Mouse (Mus musculus): ENCODE measurements around the gene Hhipl2. TPM values are rescaled to one million over a fixed set of nuclear protein-coding genes. Genes with fewer than 3 reads are reported as not detected.

Gene Hhipl2
- polyA plus RNA-seq (2014; fragmentation: Illumina TruSeq; extraction: RNeasy Lipid Tissue Mini Kit (QIAGEN cat#74804); ENCODE audit: low read depth, low replicate concordance), result 0.37 TPM

DNA sequence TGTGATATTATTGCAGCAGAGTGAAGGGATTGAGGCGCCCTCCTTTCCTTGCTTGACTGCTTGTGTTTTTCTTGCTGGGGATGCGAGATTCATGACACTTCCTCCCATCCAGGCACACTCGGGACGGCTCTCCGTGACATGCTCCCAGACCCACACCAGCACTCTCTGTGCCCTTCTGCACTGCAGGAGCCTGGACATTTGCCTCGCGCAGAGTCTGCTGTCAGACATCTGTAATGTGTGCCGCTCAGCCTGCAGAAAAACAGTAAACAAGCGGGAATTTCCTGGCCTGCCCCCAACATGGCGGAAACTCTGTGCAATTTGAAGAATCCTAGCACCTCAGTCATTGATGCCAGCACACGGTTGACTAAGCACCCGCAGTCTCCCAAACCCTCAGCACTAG, at the start of gene Hhipl2:
Gene Hhipl2, plus strand, starts transcription at position 343 of the 400 bp plus-strand sequence.

DNA sequence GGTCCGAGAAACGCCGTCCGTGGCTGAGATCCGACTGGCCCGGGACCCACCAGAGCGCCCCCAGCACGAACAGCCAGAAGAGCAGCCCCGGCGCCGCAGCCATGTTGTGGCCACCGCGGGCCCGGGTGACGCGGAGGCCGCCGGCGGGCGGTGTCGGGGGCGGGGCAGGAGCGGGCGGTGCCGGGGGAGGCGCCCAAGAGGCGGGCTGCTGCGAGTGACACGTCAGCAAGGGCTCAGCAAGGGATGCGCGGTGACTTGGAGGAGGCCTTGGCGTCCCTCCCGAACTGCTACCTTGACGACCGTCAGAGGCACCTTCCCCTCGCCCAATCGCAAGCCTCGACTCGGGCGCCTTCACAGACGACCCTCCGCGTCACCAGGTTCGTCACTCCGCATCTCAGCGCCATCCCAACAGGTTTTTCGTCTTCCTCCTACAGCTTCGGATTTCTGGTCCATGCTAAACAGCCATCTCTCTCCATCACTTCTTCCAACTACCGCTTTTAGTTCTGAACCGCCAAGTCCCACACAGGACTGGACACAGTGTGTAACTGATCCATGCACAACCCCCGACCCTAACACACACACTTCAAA, 48.5 kb upstream of the Hhipl2 start, which contains the start of gene Mia3:
Gene Mia3, minus strand, starts transcription at position 127 of the 588 bp plus-strand sequence.

DNA sequence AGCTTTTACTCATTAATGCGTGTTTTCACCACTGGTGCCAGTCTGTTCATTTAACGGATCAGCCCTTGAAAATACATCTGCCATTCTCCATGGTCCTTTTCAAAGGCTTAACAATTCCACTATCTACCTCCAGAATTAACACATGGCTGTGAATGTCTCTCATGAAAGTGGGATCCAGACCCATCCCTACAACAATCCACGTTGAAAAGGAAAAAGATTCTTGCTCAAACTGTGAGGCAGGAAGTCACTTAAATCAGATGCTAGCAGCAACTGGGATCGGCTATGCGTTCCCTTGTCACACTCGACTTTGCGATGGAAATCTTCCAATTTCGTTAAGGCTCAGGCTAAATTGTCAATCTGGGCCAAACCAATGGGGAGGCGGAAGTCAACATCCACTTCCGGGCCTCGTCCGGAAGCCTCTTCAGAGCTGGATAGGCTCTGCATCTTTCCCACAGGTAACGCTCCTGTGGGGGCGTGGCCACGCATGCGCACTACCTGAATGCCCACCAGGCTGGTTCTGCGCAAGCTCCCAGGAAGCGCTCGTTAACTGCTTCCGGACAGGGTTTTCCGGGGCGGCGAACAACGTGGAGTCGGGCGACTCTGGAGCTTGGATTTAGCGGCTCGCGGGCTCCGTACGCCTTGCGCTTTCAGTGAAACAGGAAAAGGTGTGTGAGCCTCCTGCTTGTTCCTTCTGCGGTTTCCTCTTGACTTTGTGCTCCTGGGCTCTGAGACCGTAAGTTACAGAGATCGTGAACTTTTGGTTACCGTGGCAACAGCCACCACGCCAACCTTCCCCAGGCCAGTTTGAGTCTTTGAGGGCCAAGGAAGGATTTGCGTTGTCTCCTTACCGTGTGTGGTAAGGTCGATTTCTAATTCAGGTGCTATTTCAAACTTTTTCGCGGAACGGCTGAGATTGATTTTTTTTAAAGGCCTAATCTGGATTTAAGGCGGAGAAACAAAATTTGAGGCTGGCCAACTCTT, 29.3 kb upstream of the Hhipl2 start, which contains the start of gene Taf1a:
Gene Taf1a, plus strand, starts transcription at position 556 of the 981 bp plus-strand sequence.

Other genes starting within 250 kb of the Hhipl2 start
- gene Disp1, start 196.7 kb upstream of the Hhipl2 start, polyA plus RNA-seq (2014; fragmentation: Illumina TruSeq; extraction: RNeasy Lipid Tissue Mini Kit (QIAGEN cat#74804); ENCODE audit: low read depth, low replicate concordance), result 6.0 TPM
- 44.6 TPM for gene Aida, start 121.6 kb upstream of the Hhipl2 start, polyA plus RNA-seq (2014; fragmentation: Illumina TruSeq; extraction: RNeasy Lipid Tissue Mini Kit (QIAGEN cat#74804); ENCODE audit: low read depth, low replicate concordance)
- gene Brox, start 120.9 kb upstream of the Hhipl2 start, polyA plus RNA-seq (2014; fragmentation: Illumina TruSeq; extraction: RNeasy Lipid Tissue Mini Kit (QIAGEN cat#74804); ENCODE audit: low read depth, low replicate concordance), result 32.7 TPM
- 112 TPM for gene Mia3, start 48.7 kb upstream of the Hhipl2 start, polyA plus RNA-seq (2014; fragmentation: Illumina TruSeq; extraction: RNeasy Lipid Tissue Mini Kit (QIAGEN cat#74804); ENCODE audit: low read depth, low replicate concordance)
- gene Taf1a, start 29.2 kb upstream of the Hhipl2 start, polyA plus RNA-seq (2014; fragmentation: Illumina TruSeq; extraction: RNeasy Lipid Tissue Mini Kit (QIAGEN cat#74804); ENCODE audit: low read depth, low replicate concordance), result 35.1 TPM

All from heart, adult 10 weeks (tissue).